Mouse (Mus musculus): ENCODE results near the gene Epha5. TPM values are rescaled to one million over a fixed set of nuclear protein-coding genes. Genes with fewer than 3 reads are reported as not detected.

Epha5 gene
- total RNA-seq, 2 experiments from 2014 or later = 0.10 to 0.14 TPM

- intact Hi-C loops (cut with DNase I) = no loop called here
- no peak for DNase-seq
Observed at GRCm38 (mm10) chr5:84317839-84318238, 99.3 kb downstream of the Epha5 start.

- DNase-seq = no peak
- intact Hi-C loops (cut with DNase I) = no loop called here
Observed at GRCm38 (mm10) chr5:84313619-84314018, 103.6 kb downstream of the Epha5 start.

GRCm38 (mm10) chr5:84298878-84299736 lies 118.1 kb downstream of the Epha5 start:
- DNase-seq = no peak
- intact Hi-C loops (cut with DNase I) = no loop called here

- no peak for DNase-seq
- intact Hi-C loops (cut with DNase I) = no loop called here
Observed at GRCm38 (mm10) chr5:84289429-84289977, 127.7 kb downstream of the Epha5 start.

GRCm38 (mm10) chr5:84281290-84282017 lies 135.7 kb downstream of the Epha5 start:
- intact Hi-C loops (cut with DNase I) = no loop called here

GRCm38 (mm10) chr5:84276996-84277395 lies 140.2 kb downstream of the Epha5 start:
- DNase-seq = no peak

More at GRCm38 (mm10) chr5:84281290-84282017, 135.7 kb downstream of the Epha5 start:
- no peak for DNase-seq

GRCm38 (mm10) chr5:84265407-84265806 lies 151.8 kb downstream of the Epha5 start:
- intact Hi-C loops (cut with DNase I) = no loop called here
- no peak for DNase-seq

More at GRCm38 (mm10) chr5:84276996-84277395, 140.2 kb downstream of the Epha5 start:
- intact Hi-C loops (cut with DNase I) = no loop called here

- intact Hi-C loops (cut with DNase I) = no loop called here
- DNase-seq = no peak
Observed at GRCm38 (mm10) chr5:84263999-84264398, 153.2 kb downstream of the Epha5 start.

GRCm38 (mm10) chr5:84229971-84230370 lies 187.2 kb downstream of the Epha5 start:
- intact Hi-C loops (cut with DNase I) = no loop called here
- no peak for DNase-seq

- no peak for DNase-seq
- intact Hi-C loops (cut with DNase I) = no loop called here
Observed at GRCm38 (mm10) chr5:84208609-84209008, 208.6 kb downstream of the Epha5 start.

- intact Hi-C loops (cut with DNase I) = no loop called here
- no peak for DNase-seq
Observed at GRCm38 (mm10) chr5:84193348-84193747, 223.8 kb downstream of the Epha5 start.

- intact Hi-C loops (cut with DNase I) = no loop called here
- DNase-seq = no peak
Observed at GRCm38 (mm10) chr5:84184189-84184588, 233.0 kb downstream of the Epha5 start.

GRCm38 (mm10) chr5:84153095-84153494 lies 264.1 kb downstream of the Epha5 start:
- intact Hi-C loops (cut with DNase I) = no loop called here
- DNase-seq = no peak

GRCm38 (mm10) chr5:84142138-84142537 lies 275.0 kb downstream of the Epha5 start:
- DNase-seq = no peak
- intact Hi-C loops (cut with DNase I) = no loop called here

GRCm38 (mm10) chr5:84095947-84096346 lies 321.2 kb downstream of the Epha5 start:
- DNase-seq = no peak
- intact Hi-C loops (cut with DNase I) = no loop called here

- intact Hi-C loops (cut with DNase I) = no loop called here
- DNase-seq = no peak
Observed at GRCm38 (mm10) chr5:84081321-84081720, 335.9 kb downstream of the Epha5 start.

GRCm38 (mm10) chr5:84070976-84071375 lies 346.2 kb downstream of the Epha5 start:
- intact Hi-C loops (cut with DNase I) = no loop called here
- DNase-seq = no peak

GRCm38 (mm10) chr5:84053880-84054279 lies 363.3 kb downstream of the Epha5 start:
- DNase-seq = no peak
- intact Hi-C loops (cut with DNase I) = no loop called here

GRCm38 (mm10) chr5:84037250-84037963 lies 379.8 kb downstream of the Epha5 start:
- intact Hi-C loops (cut with DNase I) = no loop called here
- no peak for DNase-seq

Measured in heart, postnatal 14 days (tissue).